Mouse (Mus musculus) ovary, postnatal 10 days (tissue): Measurements from ENCODE around the gene Elac2.

Experiments
- DNase-seq: peaks from one replicate; pipeline ENCODE4 v3.0.0; 2022; ENCODE audit warnings: low spot score

Elac2 gene

DNA sequence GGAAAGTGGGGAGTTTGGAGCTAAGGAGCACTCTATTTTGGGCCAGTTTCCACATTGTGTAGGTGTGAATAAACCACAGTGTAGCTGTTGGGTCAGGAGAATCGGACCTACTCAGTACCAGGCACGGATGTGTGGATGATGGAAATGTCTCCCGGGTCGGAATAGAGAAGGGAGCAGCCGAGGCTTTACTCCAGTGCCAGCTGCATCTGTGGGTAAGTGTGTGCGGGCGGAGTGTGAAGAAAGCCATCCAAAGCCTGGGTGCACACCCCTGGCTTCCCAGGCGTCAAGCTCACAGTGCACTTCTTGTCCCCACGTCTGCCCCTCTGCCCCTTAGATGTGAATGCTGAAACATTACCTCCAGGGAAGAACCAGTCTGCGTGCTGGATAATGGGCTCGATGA lies 43.9 kb downstream of the Elac2 start:
- DNase-seq, result no peak

DNA sequence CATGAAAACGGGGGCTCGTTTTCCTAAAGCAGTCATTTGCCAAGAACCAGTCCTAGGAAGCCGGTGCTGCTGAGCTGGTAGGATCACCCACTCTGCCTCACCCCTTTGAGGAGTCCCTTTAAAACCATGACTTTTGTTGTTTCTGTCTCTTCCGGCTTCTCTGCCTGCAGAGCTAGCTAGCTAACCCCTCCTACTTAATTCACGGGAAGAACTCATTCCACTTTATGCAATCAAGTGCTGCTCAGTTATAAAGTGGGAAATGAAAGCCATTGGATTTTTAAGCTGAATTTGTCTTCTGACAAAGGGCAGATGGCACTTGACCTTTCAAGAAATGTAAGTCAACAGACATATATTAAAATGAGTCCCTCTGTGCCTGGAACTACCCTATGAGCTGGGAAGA lies 49.2 kb downstream of the Elac2 start:
- no peak for DNase-seq

DNA sequence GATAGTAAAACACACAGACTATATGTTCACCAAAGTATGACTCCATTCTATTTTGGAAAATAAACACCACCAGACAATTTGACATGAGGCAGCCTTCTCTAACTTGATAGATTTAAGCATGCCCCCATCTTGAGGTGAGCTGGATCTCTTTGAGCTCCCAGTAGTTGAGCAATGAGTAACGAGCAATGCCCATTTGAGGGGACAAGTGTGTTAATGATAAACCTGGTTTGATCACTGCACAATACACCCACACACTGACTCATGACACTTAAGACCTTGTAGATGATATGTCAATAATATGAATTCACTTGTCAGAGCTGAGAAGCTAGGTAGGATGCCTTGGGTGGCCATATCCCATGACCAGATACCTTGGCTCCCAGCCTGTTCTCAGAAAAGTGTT lies 51.4 kb downstream of the Elac2 start:
- DNase-seq, result no peak

DNA sequence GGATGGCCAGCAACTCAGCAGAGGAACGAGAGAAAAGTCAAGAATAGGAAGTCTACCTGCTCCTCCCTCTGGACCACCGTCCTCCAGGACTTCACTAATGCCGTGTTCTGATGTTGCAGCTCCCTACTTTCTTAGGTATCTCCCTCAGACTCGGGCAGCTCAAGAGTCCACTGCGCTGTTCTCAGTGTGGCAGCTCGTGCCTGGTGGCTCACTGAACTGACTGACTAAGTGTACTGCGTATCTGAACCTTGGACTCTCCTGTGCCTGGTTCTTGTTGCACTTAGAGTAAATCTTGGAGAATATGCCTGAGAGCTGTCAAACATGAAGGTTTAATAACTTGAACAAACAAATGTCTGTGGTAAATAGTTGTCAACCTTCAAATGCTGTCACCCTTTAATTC lies 53.4 kb downstream of the Elac2 start:
- DNase-seq, result no peak

DNA sequence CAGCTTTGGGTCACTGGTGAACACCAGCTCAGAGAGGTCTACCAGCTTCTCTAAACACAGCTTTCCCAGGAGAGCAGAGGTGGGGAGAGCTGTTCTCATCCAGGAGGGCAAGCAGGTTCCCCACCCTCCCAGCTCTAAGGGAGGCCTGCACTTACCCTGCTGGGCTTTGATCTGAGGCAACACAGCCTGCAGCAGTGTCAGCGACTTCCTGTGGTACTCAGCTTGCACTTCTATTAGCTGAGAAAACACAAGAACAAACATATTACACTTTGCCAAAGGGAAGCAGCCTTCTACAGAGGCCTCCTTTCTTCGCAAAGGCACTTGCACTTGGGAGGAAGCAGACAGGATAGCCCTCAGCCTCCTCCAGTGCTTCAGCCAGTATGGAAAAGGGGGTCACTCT lies 60.2 kb downstream of the Elac2 start:
- no peak for DNase-seq

DNA sequence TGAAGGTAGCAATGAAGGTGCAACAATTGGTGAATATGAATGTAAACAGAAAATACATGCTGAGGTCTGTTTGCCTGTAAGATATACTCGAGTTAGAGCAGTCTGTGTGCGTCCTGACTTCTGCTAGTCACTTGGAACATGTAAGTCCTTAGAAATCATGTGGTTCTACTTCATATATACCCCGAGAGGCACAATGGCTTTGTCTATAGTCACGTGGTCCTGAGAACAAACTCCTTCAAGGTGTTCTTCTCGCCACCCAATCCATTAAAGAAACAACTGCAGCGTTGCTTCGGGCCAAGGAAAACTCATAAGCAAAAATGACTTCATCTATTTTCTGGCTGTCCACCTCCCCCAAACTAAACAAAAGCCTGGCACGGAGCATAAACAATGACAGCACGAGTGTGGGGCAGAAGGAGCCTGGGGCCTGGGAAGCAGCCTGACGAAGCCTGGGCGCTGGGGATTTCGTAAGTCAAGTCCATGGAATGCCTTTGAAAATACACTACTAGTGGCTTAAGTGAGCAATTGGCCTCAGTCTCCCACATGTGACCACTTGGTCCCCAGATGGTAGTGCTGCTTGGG lies 60.8 kb downstream of the Elac2 start:
- no peak for DNase-seq

DNA sequence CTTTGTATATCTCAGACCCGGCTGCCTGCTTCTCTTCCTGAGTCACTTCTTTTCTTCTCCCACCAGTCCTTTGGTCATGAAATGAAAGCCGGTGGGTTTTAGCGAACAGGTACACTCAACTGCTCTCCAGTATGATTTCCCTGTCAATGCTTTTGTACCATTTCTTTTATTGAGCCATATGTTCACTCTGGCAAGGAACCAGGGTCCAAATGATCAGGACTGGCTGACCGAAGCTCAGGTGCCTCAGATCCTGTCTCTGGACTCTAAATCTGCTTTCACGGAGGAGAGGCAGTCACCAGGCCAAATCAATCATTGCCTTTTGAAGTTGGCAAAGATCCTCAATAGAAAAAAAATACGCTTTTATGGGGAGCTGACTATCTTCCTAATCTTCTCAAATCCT lies 61.7 kb downstream of the Elac2 start:
- DNase-seq, result no peak

DNA sequence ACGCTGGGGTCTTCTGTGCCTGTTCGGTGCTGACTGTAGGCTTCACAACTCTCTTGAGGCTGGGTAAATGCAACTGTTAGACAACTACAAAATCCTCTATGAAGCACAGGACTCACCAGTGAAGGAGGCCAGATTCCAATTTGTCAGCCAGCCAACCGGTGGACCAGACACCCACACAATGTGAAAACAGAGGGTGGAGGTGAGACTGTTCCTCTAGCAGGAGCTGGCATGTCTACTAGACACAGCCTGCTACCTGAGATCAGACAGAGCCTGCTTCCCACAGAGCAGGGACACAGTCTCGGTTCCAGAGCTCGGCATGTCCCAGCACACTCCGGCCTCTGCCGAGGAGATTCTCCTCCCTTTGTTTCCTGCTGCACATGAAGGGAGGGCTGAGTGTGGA lies 70.3 kb downstream of the Elac2 start:
- DNase-seq, result no peak

DNA sequence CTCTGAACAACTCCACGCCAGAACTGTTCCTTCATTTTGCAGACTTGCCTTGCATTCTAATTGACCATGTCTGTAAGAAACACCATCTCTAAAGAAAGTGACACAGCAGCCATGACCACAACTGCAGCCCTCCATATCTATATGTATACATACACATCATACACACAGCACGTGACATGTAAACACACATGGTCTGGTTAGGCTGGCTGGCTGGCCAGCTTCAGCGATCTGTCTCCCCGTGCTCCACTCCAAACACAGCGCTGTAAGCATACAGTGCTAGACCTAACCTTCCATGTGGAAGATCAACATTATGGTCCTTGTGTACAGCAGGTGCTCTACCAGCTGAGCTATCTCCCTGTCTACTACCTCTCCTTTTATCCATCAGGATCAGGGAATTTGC lies 72.0 kb downstream of the Elac2 start:
- DNase-seq, result no peak
